Mouse (Mus musculus) ES-Bruce4 (cell line): Measurements from ENCODE around the gene Olfr460. TPM values are rescaled to one million over a fixed set of nuclear protein-coding genes. Genes with fewer than 3 reads are reported as not detected.

ENCODE experiments used
- H3K27ac ChIP-seq: 2 replicates; pipeline ENCODE4 v1.5.1; 2012; ENCODE audit warnings: low read length, inconsistent platforms; ENCODE audit not compliant: insufficient read depth
- H3K27me3 ChIP-seq: 2 replicates; pipeline ENCODE4 v1.6.1; 2012; ENCODE audit warnings: mild to moderate bottlenecking, low read length, inconsistent platforms; ENCODE audit not compliant: control insufficient read depth, poor library complexity, insufficient read depth, severe bottlenecking
- H3K36me3 ChIP-seq: 2 replicates; pipeline ENCODE4 v1.6.1; 2012; ENCODE audit warnings: inconsistent platforms, mild to moderate bottlenecking, low read length, moderate library complexity; ENCODE audit not compliant: control insufficient read depth, poor library complexity, insufficient read depth, severe bottlenecking
- H3K4me1 ChIP-seq: one replicate; pipeline ENCODE4 v1.8.1; 2011; ENCODE audit warnings: low read length; ENCODE audit not compliant: control insufficient read depth, insufficient read depth
- H3K4me3 ChIP-seq: 2 replicates; pipeline ENCODE4 v1.5.1; 2011; ENCODE audit warnings: low read depth, mild to moderate bottlenecking, low read length
- H3K9ac ChIP-seq: 2 replicates; pipeline ENCODE4 v1.6.1; 2012; ENCODE audit warnings: low read depth, mild to moderate bottlenecking, inconsistent platforms; ENCODE audit not compliant: poor library complexity, severe bottlenecking
- H3K9me3 ChIP-seq: replicated peaks from 2 replicates; pipeline ENCODE4 v1.6.1; 2012; ENCODE audit warnings: mild to moderate bottlenecking, low read length, inconsistent platforms; ENCODE audit not compliant: control insufficient read depth, poor library complexity, insufficient read depth, severe bottlenecking
- CTCF ChIP-seq: IDR thresholded peaks from one replicate; pipeline ENCODE4 v1.8.1; 2011; ENCODE audit warnings: low read depth, low read length
- EP300 ChIP-seq: IDR thresholded peaks from 2 replicates; pipeline ENCODE4 v1.6.1; 2011; ENCODE audit warnings: low read depth, low read length; ENCODE audit not compliant: insufficient read depth
- POLR2A ChIP-seq: IDR thresholded peaks from one replicate; pipeline ENCODE4 v1.8.1; 2011; ENCODE audit warnings: low read length; ENCODE audit not compliant: insufficient read depth
- polyA plus RNA-seq: library from polyadenylated mRNA; stranded (reverse); fragments of >200 nt; gene quantifications from 2 replicates; pipeline ENCODE4 v1.2.4, GENCODE M21; 2011; ENCODE audit warnings: low read depth; ENCODE audit not compliant: missing spikeins, insufficient read depth, insufficient read length

Gene Olfr460
- 0.20 TPM in 1 of 2 replicates, not detected in the other for polyA plus RNA-seq

DNA sequence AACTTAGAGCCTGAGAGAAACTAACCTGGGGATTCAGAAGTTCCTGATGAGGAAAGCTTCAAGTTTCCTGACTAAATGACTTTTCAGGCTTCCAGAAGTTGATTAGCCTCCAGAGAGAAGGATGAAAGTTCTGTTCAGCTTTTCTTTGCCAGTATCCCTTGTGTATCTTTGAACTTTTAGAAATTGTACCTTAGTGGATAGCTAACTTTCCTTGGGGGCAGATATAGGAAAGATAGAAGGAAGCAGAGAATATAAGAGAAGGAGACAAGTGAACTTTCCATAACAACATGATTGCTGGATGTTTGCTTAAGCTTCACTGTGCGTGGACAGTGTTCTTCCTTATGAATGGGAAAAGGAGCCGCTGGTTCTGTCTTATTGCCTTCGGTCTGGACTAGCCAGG, at the start of gene Olfr460:
Olfr460 (plus strand) TSS at position 301 of the 400 bp plus-strand sequence.
- Histone ChIP-seq H3K4me3 (no peak within 1 kb of the TSS), H3K27ac (no peak within 1 kb of the TSS), H3K4me1 (no peaks in the 10 kb centered on the region), H3K9me3 (peaks cover under 1% of the 10 kb centered on the region; the same call in 1 of the 2 replicates), H3K27me3 (no peaks in the 10 kb centered on the region), H3K9ac (no peak within 1 kb of the TSS), H3K36me3 (no peaks in the 10 kb centered on the region)
- no peak for TF ChIP-seq POLR2A

DNA sequence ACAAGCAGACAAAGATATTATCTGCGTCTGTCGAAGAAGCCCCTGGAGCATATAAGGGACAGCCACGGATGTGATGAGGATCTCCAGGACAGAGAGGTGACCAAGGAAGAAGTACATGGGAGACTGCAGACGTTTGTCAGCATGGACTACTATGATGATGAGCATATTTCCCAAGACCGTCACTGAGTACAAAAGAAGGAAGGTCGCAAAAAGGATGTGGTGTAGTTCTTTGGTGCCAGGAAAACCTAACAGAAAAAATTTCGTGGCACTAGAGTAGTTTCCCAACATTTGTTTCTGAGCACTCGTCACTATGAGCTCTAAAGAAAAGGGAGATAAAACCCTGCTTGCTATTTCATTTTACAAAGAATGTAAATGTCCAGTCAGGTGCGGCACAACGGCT, 24.6 kb upstream of the Olfr460 start:
- Histone ChIP-seq H3K36me3 (no peaks in the 10 kb centered on the region), H3K27me3 (no peaks in the 10 kb centered on the region), H3K4me3 (no peak overlapping the region), H3K27ac (no peak overlapping the region), H3K4me1 (no peaks in the 10 kb centered on the region), H3K9me3 (no peaks in the 10 kb centered on the region), H3K9ac (no peak overlapping the region)
- TF ChIP-seq EP300: no peak
- no peak for TF ChIP-seq CTCF
- no peak for TF ChIP-seq POLR2A

DNA sequence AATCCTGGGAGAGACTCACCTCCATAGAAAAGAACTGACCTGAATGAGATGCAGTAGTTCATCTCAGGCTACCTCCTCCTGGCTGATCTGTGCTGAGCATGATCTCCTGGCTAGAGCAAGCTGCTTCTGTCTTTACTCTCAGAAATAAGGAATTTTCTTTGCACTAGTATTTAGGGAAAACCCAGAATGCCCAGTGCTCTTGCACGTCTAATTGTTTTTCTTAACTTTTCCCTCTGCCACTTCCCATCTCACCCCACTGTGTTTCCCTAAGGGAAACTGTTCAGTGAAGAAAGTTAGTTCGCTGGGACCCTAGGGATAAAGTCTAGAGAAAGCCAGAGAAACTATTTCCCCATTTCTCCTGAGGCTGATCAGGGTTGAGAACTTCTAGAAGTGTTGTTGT, 14.3 kb upstream of the Olfr460 start, which contains the start of gene Olfr461:
Olfr461 (minus strand) TSS at position 101 of the 400 bp plus-strand sequence.
- TF ChIP-seq CTCF: no peak
- no peak for TF ChIP-seq POLR2A
- TF ChIP-seq EP300: no peak
- no peak within 1 kb of the TSS for H3K27ac ChIP-seq
- H3K9me3 ChIP-seq: no peaks in the 10 kb centered on the region
- H3K9ac ChIP-seq: no peak within 1 kb of the TSS
- no peaks in the 10 kb centered on the region for H3K27me3 ChIP-seq
- no peaks in the 10 kb centered on the region for H3K4me1 ChIP-seq
- no peak within 1 kb of the TSS for H3K4me3 ChIP-seq
- H3K36me3 ChIP-seq: no peaks in the 10 kb centered on the region

DNA sequence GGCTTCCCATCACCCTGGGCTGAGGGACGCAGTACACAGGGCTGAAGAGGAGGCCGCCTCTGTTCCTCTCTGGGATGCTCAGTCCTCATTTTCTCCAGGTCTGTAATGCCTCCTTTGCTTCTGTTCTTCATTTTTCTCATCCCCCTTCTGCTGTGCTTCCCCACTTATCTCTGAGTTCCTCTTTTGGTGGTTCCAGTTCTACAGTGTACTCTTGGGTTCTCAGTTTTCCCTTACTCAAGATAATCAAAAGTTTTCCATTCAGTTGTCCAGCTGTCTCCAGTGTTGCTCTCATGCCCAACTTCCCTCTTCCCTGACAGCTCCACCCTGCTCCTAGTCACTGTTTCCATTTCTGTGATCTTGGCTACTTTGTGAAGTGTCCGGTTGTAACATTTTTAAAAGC, 4.3 kb downstream of the Olfr460 start:
- Histone ChIP-seq H3K27me3 (no peaks in the 10 kb centered on the region), H3K27ac (no peak overlapping the region), H3K9me3 (no peaks in the 10 kb centered on the region), H3K4me3 (no peak overlapping the region), H3K36me3 (no peaks in the 10 kb centered on the region), H3K9ac (no peak overlapping the region), H3K4me1 (no peaks in the 10 kb centered on the region)
- TF ChIP-seq CTCF (no peak), EP300 (no peak), POLR2A (no peak)

DNA sequence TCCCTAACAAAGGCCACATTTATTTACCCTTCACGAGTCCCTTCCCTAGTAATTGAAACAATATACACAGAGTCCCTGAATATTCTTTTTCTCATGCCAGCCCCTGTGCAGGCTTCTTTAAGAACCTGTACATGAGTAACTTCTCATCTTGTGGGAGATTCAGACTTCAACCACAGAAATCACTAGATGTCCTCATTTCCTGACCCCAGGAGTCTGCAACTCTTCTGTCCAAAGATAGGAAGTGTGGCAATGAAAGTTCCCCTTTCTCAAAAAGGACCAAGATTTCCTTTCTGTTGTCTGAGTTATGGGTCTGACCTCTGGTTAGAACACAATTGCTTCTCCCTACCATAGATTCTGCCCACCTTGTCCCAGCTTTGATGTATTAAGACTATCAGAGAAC, 7.0 kb downstream of the Olfr460 start:
- Histone ChIP-seq H3K27me3 (no peaks in the 10 kb centered on the region), H3K9ac (no peak overlapping the region), H3K9me3 (no peaks in the 10 kb centered on the region), H3K27ac (no peak overlapping the region), H3K4me3 (no peak overlapping the region), H3K4me1 (no peaks in the 10 kb centered on the region), H3K36me3 (no peaks in the 10 kb centered on the region)
- no peak for TF ChIP-seq POLR2A
- TF ChIP-seq CTCF: no peak
- no peak for TF ChIP-seq EP300

DNA sequence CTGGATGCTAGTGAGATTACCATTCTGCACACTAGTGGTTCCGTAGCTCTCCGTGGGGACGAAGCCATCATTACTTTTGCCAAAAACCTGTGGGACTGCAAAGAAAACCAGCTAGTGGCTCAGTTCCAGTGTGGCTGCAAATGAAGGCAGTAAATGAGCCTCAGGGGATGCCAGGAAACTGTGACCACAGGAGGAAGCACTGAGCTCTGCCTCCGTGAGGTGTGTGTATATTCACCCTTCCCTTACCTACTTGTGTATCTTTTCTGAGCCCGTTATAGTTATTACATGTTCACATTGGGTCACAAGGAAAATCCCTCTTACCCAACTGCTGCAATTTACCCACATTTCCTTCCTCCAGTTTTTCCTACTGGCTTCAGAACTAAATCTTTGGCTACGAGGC, 15.0 kb downstream of the Olfr460 start:
- no peaks in the 10 kb centered on the region for H3K9me3 ChIP-seq
- H3K4me3 ChIP-seq: no peak overlapping the region
- TF ChIP-seq POLR2A (no peak), CTCF (no peak), EP300 (no peak)
- H3K4me1 ChIP-seq: no peaks in the 10 kb centered on the region
- H3K27me3 ChIP-seq: no peaks in the 10 kb centered on the region
- H3K27ac ChIP-seq: no peak overlapping the region
- no peak overlapping the region for H3K9ac ChIP-seq
- no peaks in the 10 kb centered on the region for H3K36me3 ChIP-seq
